In genomic region chr15:102224992-102225617, GRCm38 (mm10) we compare ENCODE assay signal across 7 mouse cellular contexts. TPM values are rescaled to one million over a fixed set of nuclear protein-coding genes. Genes with fewer than 3 reads are reported as not detected.
DNase-seq lines count a peak whose midpoint lies in the region; ATAC-seq and TF ChIP-seq lines count a peak whose summit lies in the region.

No protein-coding gene starts in this region.

- peak; percentile 90 for DNase-seq in CD4-positive helper T cell, adult 2 months (ENCODE audit: low read depth, low spot score)
- no peak for DNase-seq in ES-E14 (ENCODE audit: low read depth, low spot score)
- DNase-seq in forebrain, postnatal 0 days = no peak
- DNase-seq in urinary bladder, adult 18-20 months (ENCODE audit: low spot score in 2 of 2) = no peak
- DNase-seq in embryo, embryonic 10 days (ENCODE audit: low spot score) = no peak

- H3K4me1 ChIP-seq in ES-E14 (ENCODE audit: control insufficient read depth in 2 of 2, insufficient read depth in 2 of 2, low read length in 2 of 2, poor library complexity in 1 of 2) = peaks cover 6 to 13% of the 10 kb centered on the region in 2 experiments; a peak in 3 of 4 replicates
- H3K4me1 ChIP-seq in forebrain, postnatal 0 days (ENCODE audit: insufficient read depth) = peaks cover 9% of the 10 kb centered on the region; the same call in 1 of the 2 replicates
- H3K4me1 ChIP-seq in liver, embryonic 16.5 days (ENCODE audit: control insufficient read depth, low read depth, low read length) = peaks cover 13% of the 10 kb centered on the region
- H3K4me1 ChIP-seq in small intestine, adult 2 months (ENCODE audit: control insufficient read depth, insufficient read depth, insufficient read length, low read length) = peaks cover 8% of the 10 kb centered on the region

- peak overlapping the region; percentile 54; the same call in 1 of the 2 replicates for H3K9ac ChIP-seq in ES-E14 (ENCODE audit: insufficient read depth, low read depth, low read length, poor library complexity, severe bottlenecking)
- peak overlapping the region; percentile 40; the same call in 1 of the 2 replicates for H3K9ac ChIP-seq in forebrain, postnatal 0 days
- H3K9ac ChIP-seq in liver, embryonic 16.5 days (ENCODE audit: low read depth, low read length) = peak overlapping the region; percentile 34

- in situ Hi-C loops in ES-E14 (cut with MboI; ENCODE audit: low sequenced_read_pairs in 2 of 2, unreplicated experiment in 2 of 2) = no loop called here

- no peaks in the 10 kb centered on the region for H3K9me3 ChIP-seq in ES-E14 (ENCODE audit: control insufficient read depth, insufficient read depth, low read depth, low read length)
- H3K9me3 ChIP-seq in forebrain, postnatal 0 days (ENCODE audit: low read length) = no peaks in the 10 kb centered on the region
- H3K9me3 ChIP-seq in liver, embryonic 16.5 days (replicated peaks; ENCODE audit: control insufficient read depth, low read length) = no peaks in the 10 kb centered on the region

- TF ChIP-seq CTCF in forebrain, postnatal 0 days (IDR thresholded peaks at IDR 0.05; ENCODE audit: low read depth) = no peak
- TF ChIP-seq CTCF in small intestine, adult 2 months (IDR thresholded peaks at IDR 0.05; ENCODE audit: extremely low read depth, insufficient read length, insufficient replicate concordance, low read depth, low read length) = no peak

- H3K27ac ChIP-seq in ES-E14 (ENCODE audit: insufficient read depth, low read depth, low read length, poor library complexity, severe bottlenecking) = no peak overlapping the region
- no peak overlapping the region for H3K27ac ChIP-seq in forebrain, postnatal 0 days (ENCODE audit: low read depth, low read length)
- 0 out of 2 replicates have a peak overlapping the region, but pooled peaks have one; percentile 14 for H3K27ac ChIP-seq in liver, embryonic 16.5 days (ENCODE audit: low read length)
- H3K27ac ChIP-seq in small intestine, adult 2 months (ENCODE audit: insufficient read depth, low read depth, low read length) = no peak overlapping the region

- peak overlapping the region; percentile 60 to 71; a peak in 3 of 4 replicates for H3K4me3 ChIP-seq in ES-E14 (ENCODE audit: insufficient read depth in 1 of 2, low read depth in 1 of 2, low read length in 2 of 2, poor library complexity in 1 of 2, severe bottlenecking in 1 of 2)
- peak overlapping the region; percentile 35 for H3K4me3 ChIP-seq in forebrain, postnatal 0 days (ENCODE audit: low read depth, low read length)
- H3K4me3 ChIP-seq in liver, embryonic 16.5 days (ENCODE audit: low read depth, low read length) = peak overlapping the region; percentile 55
- H3K4me3 ChIP-seq in small intestine, adult 2 months (ENCODE audit: low read depth, low read length) = peak overlapping the region; percentile 54

- no peak for TF ChIP-seq POLR2A in small intestine, adult 2 months (IDR thresholded peaks at IDR 0.05; ENCODE audit: low read depth, low read length)

- peaks cover 14% of the 10 kb centered on the region; the same call in 1 of the 2 replicates for H3K27me3 ChIP-seq in forebrain, postnatal 0 days (ENCODE audit: insufficient read depth, low read length)
- peaks cover 12% of the 10 kb centered on the region for H3K27me3 ChIP-seq in liver, embryonic 16.5 days (ENCODE audit: control insufficient read depth, insufficient read depth, low read depth, low read length)
- no peaks in the 10 kb centered on the region for H3K27me3 ChIP-seq in small intestine, adult 2 months (ENCODE audit: control insufficient read depth, insufficient read depth, low read length)

- H3K36me3 ChIP-seq in ES-E14 (ENCODE audit: control insufficient read depth, insufficient read depth, low read length, poor library complexity, severe bottlenecking) = no peaks in the 10 kb centered on the region
- no peaks in the 10 kb centered on the region for H3K36me3 ChIP-seq in forebrain, postnatal 0 days (ENCODE audit: insufficient read depth)
- no peaks in the 10 kb centered on the region for H3K36me3 ChIP-seq in liver, embryonic 16.5 days (ENCODE audit: control insufficient read depth, insufficient read depth)
- no peaks in the 10 kb centered on the region for H3K36me3 ChIP-seq in small intestine, adult 2 months (ENCODE audit: control insufficient read depth, insufficient read depth, low read length)

- peak overlapping the region; percentile 92 for H3K4me2 ChIP-seq in forebrain, postnatal 0 days (ENCODE audit: low read depth)
- H3K4me2 ChIP-seq in liver, embryonic 16.5 days (ENCODE audit: low read depth, low read length) = peak overlapping the region; percentile 83

- WGBS in forebrain, postnatal 0 days = 24% methylated on average over 21 of the region's 21 CpGs
- 4% methylated on average over 18 of the region's 21 CpGs for WGBS in liver, embryonic 16.5 days (ENCODE audit: insufficient replicate concordance)
- 15% methylated on average over 21 of the region's 21 CpGs for WGBS in small intestine, adult 2 months

- ATAC-seq in forebrain, postnatal 0 days = no peak
- peak; percentile 82 for ATAC-seq in liver, embryonic 16.5 days (ENCODE audit: low read depth)

TF ChIP-seq in ES-E14, 5 proteins besides CTCF, POLR2A, EP300 and RAD21:
- TF ChIP-seq CHD2 (IDR thresholded peaks at IDR 0.05; ENCODE audit: low read depth, low read length) = no peak
- TF ChIP-seq ZC3H11A (IDR thresholded peaks at IDR 0.05; ENCODE audit: borderline replicate concordance, low read depth, low read length) = no peak
- no peak for TF ChIP-seq MAFK (IDR thresholded peaks at IDR 0.05; ENCODE audit: insufficient read depth, low read depth, low read length)
- no peak for TF ChIP-seq HCFC1 (IDR thresholded peaks at IDR 0.05; ENCODE audit: borderline replicate concordance, insufficient read depth, low read length)
- TF ChIP-seq ZNF384 (IDR thresholded peaks at IDR 0.05; ENCODE audit: low read depth, low read length) = no peak

RNA-seq across cellular contexts. Expression of gene Itgb7, which starts 6.6 kb away (rescaled TPM):
- 34.0 and 93.0 TPM in 2 replicates for total RNA-seq in ES-E14 (2012; rRNA removed)
- total RNA-seq in forebrain, postnatal 0 days (2014; rRNA removed) = 0.31 and 2.4 TPM in 2 replicates
- 0.50 and 0.75 TPM in 2 replicates for polyA plus RNA-seq in forebrain, postnatal 0 days (2015; fragmentation: Nextera tagmentation; extraction: Ambion mirVana)
- 5.5 and 5.6 TPM in 2 replicates for polyA plus RNA-seq in liver, embryonic 16.5 days (2015; fragmentation: Nextera tagmentation; extraction: Ambion mirVana)
- polyA plus RNA-seq in small intestine, adult 2 months (2012; rRNA removed) = 16.4 and 23.2 TPM in 2 replicates

RNA-seq across cellular contexts. Expression of gene Csad, which starts 20.6 kb away (rescaled TPM):
- total RNA-seq in ES-E14 (2012; rRNA removed) = 47.3 and 51.9 TPM in 2 replicates
- 46.2 and 47.8 TPM in 2 replicates for total RNA-seq in forebrain, postnatal 0 days (2014; rRNA removed)
- 25.9 and 29.9 TPM in 2 replicates for polyA plus RNA-seq in forebrain, postnatal 0 days (2015; fragmentation: Nextera tagmentation; extraction: Ambion mirVana)
- polyA plus RNA-seq in liver, embryonic 16.5 days (2015; fragmentation: Nextera tagmentation; extraction: Ambion mirVana) = 53.0 and 60.2 TPM in 2 replicates
- 12.7 and 21.1 TPM in 2 replicates for polyA plus RNA-seq in small intestine, adult 2 months (2012; rRNA removed)

RNA-seq across cellular contexts. Expression of gene Zfp740, which starts 22.1 kb away (rescaled TPM):
- total RNA-seq in ES-E14 (2012; rRNA removed) = 97.3 and 98.5 TPM in 2 replicates
- 67.2 and 83.2 TPM in 2 replicates for total RNA-seq in forebrain, postnatal 0 days (2014; rRNA removed)
- 20.0 and 29.7 TPM in 2 replicates for polyA plus RNA-seq in forebrain, postnatal 0 days (2015; fragmentation: Nextera tagmentation; extraction: Ambion mirVana)
- 16.3 and 17.1 TPM in 2 replicates for polyA plus RNA-seq in liver, embryonic 16.5 days (2015; fragmentation: Nextera tagmentation; extraction: Ambion mirVana)
- 5.7 and 13.4 TPM in 2 replicates for polyA plus RNA-seq in small intestine, adult 2 months (2012; rRNA removed)

RNA-seq across cellular contexts. Expression of gene Rarg, which starts 32.2 kb away (rescaled TPM):
- total RNA-seq in ES-E14 (2012; rRNA removed) = 101 and 115 TPM in 2 replicates
- total RNA-seq in forebrain, postnatal 0 days (2014; rRNA removed) = 6.5 and 12.3 TPM in 2 replicates
- 4.5 and 4.6 TPM in 2 replicates for polyA plus RNA-seq in forebrain, postnatal 0 days (2015; fragmentation: Nextera tagmentation; extraction: Ambion mirVana)
- 2.4 and 2.5 TPM in 2 replicates for polyA plus RNA-seq in liver, embryonic 16.5 days (2015; fragmentation: Nextera tagmentation; extraction: Ambion mirVana)
- polyA plus RNA-seq in small intestine, adult 2 months (2012; rRNA removed) = 5.9 and 6.7 TPM in 2 replicates

RNA-seq across cellular contexts. Expression of gene Gm9918, which starts 45.3 kb away (rescaled TPM):
- total RNA-seq in ES-E14 (2012; rRNA removed) = 0.45 and 1.0 TPM in 2 replicates
- 0.15 TPM in 1 of 2 replicates, not detected in the other for total RNA-seq in forebrain, postnatal 0 days (2014; rRNA removed)
- polyA plus RNA-seq in forebrain, postnatal 0 days (2015; fragmentation: Nextera tagmentation; extraction: Ambion mirVana) = not detected in 2 replicates
- not detected in 2 replicates for polyA plus RNA-seq in liver, embryonic 16.5 days (2015; fragmentation: Nextera tagmentation; extraction: Ambion mirVana)
- polyA plus RNA-seq in small intestine, adult 2 months (2012; rRNA removed) = not detected in 2 replicates
